Mouse (Mus musculus): ENCODE results near the gene Poc1b. TPM values are rescaled to one million over a fixed set of nuclear protein-coding genes. Genes with fewer than 3 reads are reported as not detected.
A peak's percentile ranks its signal among the peaks of the same experiment; 100 is the strongest.

The Poc1b gene
- polyA plus RNA-seq, 1 experiment: 10.5 TPM

GRCm38 (mm10) chr10:99237205-99237832 is 130.5 kb downstream of the Poc1b start:
- TF ChIP-seq MYOD1 (IDR thresholded peaks at IDR 0.05; ENCODE audit: control insufficient read depth, insufficient read length, low read depth) (no peak), CEBPB (IDR thresholded peaks at IDR 0.05; ENCODE audit: low read depth) (no peak), FOSL1 (IDR thresholded peaks at IDR 0.05; ENCODE audit: insufficient read depth, low read length, poor library complexity, severe bottlenecking) (no peak), MYOG (IDR thresholded peaks at IDR 0.05; ENCODE audit: control insufficient read depth, extremely low read depth, insufficient read length) (no peak), USF1 (IDR thresholded peaks at IDR 0.05; ENCODE audit: low read depth) (no peak), CTCF (IDR thresholded peaks at IDR 0.05; ENCODE audit: control insufficient read depth, insufficient read depth, insufficient read length) (no peak), MAX (IDR thresholded peaks at IDR 0.05) (no peak)
- peaks cover 2% of the 10 kb centered on the region for H3K36me3 ChIP-seq (ENCODE audit: control insufficient read depth, insufficient read depth)

GRCm38 (mm10) chr10:99238537-99238936 is 131.7 kb downstream of the Poc1b start:
- H3K79me2 ChIP-seq (ENCODE audit: control insufficient read depth, insufficient read depth): peaks cover 15% of the 10 kb centered on the region
- TF ChIP-seq MAX (IDR thresholded peaks at IDR 0.05) (no peak), MYOD1 (IDR thresholded peaks at IDR 0.05; ENCODE audit: control insufficient read depth, insufficient read length, low read depth) (no peak), CEBPB (IDR thresholded peaks at IDR 0.05; ENCODE audit: low read depth) (no peak), MYOG (IDR thresholded peaks at IDR 0.05; ENCODE audit: control insufficient read depth, extremely low read depth, insufficient read length) (no peak), CTCF (IDR thresholded peaks at IDR 0.05; ENCODE audit: control insufficient read depth, insufficient read depth, insufficient read length) (no peak), USF1 (IDR thresholded peaks at IDR 0.05; ENCODE audit: low read depth) (no peak), FOSL1 (IDR thresholded peaks at IDR 0.05; ENCODE audit: insufficient read depth, low read length, poor library complexity, severe bottlenecking) (no peak)
- H3K27me3 ChIP-seq (ENCODE audit: control insufficient read depth, insufficient read depth, insufficient read length): no peaks in the 10 kb centered on the region
- H3ac ChIP-seq (ENCODE audit: control insufficient read depth, insufficient read length, low read depth): no peak overlapping the region
- H3K4me3 ChIP-seq (ENCODE audit: insufficient read depth, poor library complexity, severe bottlenecking): no peak overlapping the region
- peaks cover 2% of the 10 kb centered on the region for H3K79me3 ChIP-seq (ENCODE audit: low read depth)
- peaks cover 2% of the 10 kb centered on the region for H3K36me3 ChIP-seq (ENCODE audit: control insufficient read depth, insufficient read depth)

More at GRCm38 (mm10) chr10:99237205-99237832, 130.5 kb downstream of the Poc1b start:
- no peaks in the 10 kb centered on the region for H3K27me3 ChIP-seq (ENCODE audit: control insufficient read depth, insufficient read depth, insufficient read length)
- no peak overlapping the region for H3K4me3 ChIP-seq (ENCODE audit: insufficient read depth, poor library complexity, severe bottlenecking)
- H3ac ChIP-seq (ENCODE audit: control insufficient read depth, insufficient read length, low read depth): no peak overlapping the region
- H3K79me3 ChIP-seq (ENCODE audit: low read depth): peaks cover 2% of the 10 kb centered on the region
- H3K79me2 ChIP-seq (ENCODE audit: control insufficient read depth, insufficient read depth): peaks cover 15% of the 10 kb centered on the region

- Histone ChIP-seq H3K79me2 (ENCODE audit: control insufficient read depth, insufficient read depth) (peaks cover 15% of the 10 kb centered on the region), H3K4me3 (ENCODE audit: insufficient read depth, poor library complexity, severe bottlenecking) (peak overlapping the region; percentile 25)
Observed at GRCm38 (mm10) chr10:99241284-99241828, 134.5 kb downstream of the Poc1b start.

GRCm38 (mm10) chr10:99241829-99242711 is 135.2 kb downstream of the Poc1b start:
- Histone ChIP-seq H3K79me3 (ENCODE audit: low read depth) (peaks cover 2% of the 10 kb centered on the region), H3ac (ENCODE audit: control insufficient read depth, insufficient read length, low read depth) (peak overlapping the region; percentile 62), H3K79me2 (ENCODE audit: control insufficient read depth, insufficient read depth) (peaks cover 15% of the 10 kb centered on the region), H3K27me3 (ENCODE audit: control insufficient read depth, insufficient read depth, insufficient read length) (no peaks in the 10 kb centered on the region), H3K36me3 (ENCODE audit: control insufficient read depth, insufficient read depth) (peaks cover 2% of the 10 kb centered on the region), H3K4me3 (ENCODE audit: insufficient read depth, poor library complexity, severe bottlenecking) (peak overlapping the region; percentile 25)
- TF ChIP-seq MYOG (IDR thresholded peaks at IDR 0.05; ENCODE audit: control insufficient read depth, extremely low read depth, insufficient read length) (no peak), USF1 (IDR thresholded peaks at IDR 0.05; ENCODE audit: low read depth) (no peak), MAX (IDR thresholded peaks at IDR 0.05) (peak; percentile 24), CEBPB (IDR thresholded peaks at IDR 0.05; ENCODE audit: low read depth) (peak; percentile 65), CTCF (IDR thresholded peaks at IDR 0.05; ENCODE audit: control insufficient read depth, insufficient read depth, insufficient read length) (no peak), MYOD1 (IDR thresholded peaks at IDR 0.05; ENCODE audit: control insufficient read depth, insufficient read length, low read depth) (peak; percentile 35), FOSL1 (IDR thresholded peaks at IDR 0.05; ENCODE audit: insufficient read depth, low read length, poor library complexity, severe bottlenecking) (peak; percentile 18)

More at GRCm38 (mm10) chr10:99241284-99241828, 134.5 kb downstream of the Poc1b start:
- peak overlapping the region; percentile 62 for H3ac ChIP-seq (ENCODE audit: control insufficient read depth, insufficient read length, low read depth)
- peaks cover 2% of the 10 kb centered on the region for H3K79me3 ChIP-seq (ENCODE audit: low read depth)
- no peaks in the 10 kb centered on the region for H3K27me3 ChIP-seq (ENCODE audit: control insufficient read depth, insufficient read depth, insufficient read length)
- TF ChIP-seq MAX (IDR thresholded peaks at IDR 0.05) (no peak), FOSL1 (IDR thresholded peaks at IDR 0.05; ENCODE audit: insufficient read depth, low read length, poor library complexity, severe bottlenecking) (no peak), CEBPB (IDR thresholded peaks at IDR 0.05; ENCODE audit: low read depth) (no peak), MYOD1 (IDR thresholded peaks at IDR 0.05; ENCODE audit: control insufficient read depth, insufficient read length, low read depth) (no peak), MYOG (IDR thresholded peaks at IDR 0.05; ENCODE audit: control insufficient read depth, extremely low read depth, insufficient read length) (no peak), USF1 (IDR thresholded peaks at IDR 0.05; ENCODE audit: low read depth) (no peak), CTCF (IDR thresholded peaks at IDR 0.05; ENCODE audit: control insufficient read depth, insufficient read depth, insufficient read length) (no peak)
- H3K36me3 ChIP-seq (ENCODE audit: control insufficient read depth, insufficient read depth): peaks cover 2% of the 10 kb centered on the region

DNA sequence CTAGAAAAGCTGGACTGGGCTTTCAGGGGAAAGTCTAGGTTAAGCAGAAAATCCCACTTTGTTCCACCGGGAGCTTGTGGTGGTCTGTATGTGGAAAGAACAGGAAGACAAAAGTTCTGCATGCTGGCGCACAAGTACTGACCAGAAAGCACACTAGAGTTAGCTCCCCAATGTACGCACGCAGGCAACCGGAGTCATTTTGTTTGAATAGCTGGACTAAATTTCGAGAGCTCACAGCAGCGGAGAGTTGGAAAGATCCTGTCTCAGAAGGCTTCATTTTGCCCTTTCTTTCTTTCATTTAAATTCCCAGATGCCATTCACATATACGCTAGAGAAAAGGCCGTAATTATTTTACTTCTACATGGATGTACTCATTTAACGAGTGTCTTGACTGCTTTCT is 135.9 kb downstream of the Poc1b start:
- H3K79me3 ChIP-seq (ENCODE audit: low read depth): peaks cover 2% of the 10 kb centered on the region
- no peaks in the 10 kb centered on the region for H3K27me3 ChIP-seq (ENCODE audit: control insufficient read depth, insufficient read depth, insufficient read length)
- no peak overlapping the region for H3K4me3 ChIP-seq (ENCODE audit: insufficient read depth, poor library complexity, severe bottlenecking)
- H3K36me3 ChIP-seq (ENCODE audit: control insufficient read depth, insufficient read depth): peaks cover 2% of the 10 kb centered on the region
- H3ac ChIP-seq (ENCODE audit: control insufficient read depth, insufficient read length, low read depth): peak overlapping the region; percentile 29
- TF ChIP-seq MYOD1 (IDR thresholded peaks at IDR 0.05; ENCODE audit: control insufficient read depth, insufficient read length, low read depth): no peak
- no peak for TF ChIP-seq USF1 (IDR thresholded peaks at IDR 0.05; ENCODE audit: low read depth)
- no peak for TF ChIP-seq CEBPB (IDR thresholded peaks at IDR 0.05; ENCODE audit: low read depth)
- no peak for TF ChIP-seq MAX (IDR thresholded peaks at IDR 0.05)
- TF ChIP-seq FOSL1 (IDR thresholded peaks at IDR 0.05; ENCODE audit: insufficient read depth, low read length, poor library complexity, severe bottlenecking): no peak
- TF ChIP-seq CTCF (IDR thresholded peaks at IDR 0.05; ENCODE audit: control insufficient read depth, insufficient read depth, insufficient read length): no peak
- H3K79me2 ChIP-seq (ENCODE audit: control insufficient read depth, insufficient read depth): peaks cover 15% of the 10 kb centered on the region

All from C2C12 (cell line).